Mouse (Mus musculus): ENCODE data around the gene Abhd17b.

The Abhd17b gene

GRCm38 (mm10) chr19:21731887-21732286 is 78.9 kb downstream of the Abhd17b start:
- DNase-seq (ENCODE audit: low spot score in 2 of 2), result no peak

DNA sequence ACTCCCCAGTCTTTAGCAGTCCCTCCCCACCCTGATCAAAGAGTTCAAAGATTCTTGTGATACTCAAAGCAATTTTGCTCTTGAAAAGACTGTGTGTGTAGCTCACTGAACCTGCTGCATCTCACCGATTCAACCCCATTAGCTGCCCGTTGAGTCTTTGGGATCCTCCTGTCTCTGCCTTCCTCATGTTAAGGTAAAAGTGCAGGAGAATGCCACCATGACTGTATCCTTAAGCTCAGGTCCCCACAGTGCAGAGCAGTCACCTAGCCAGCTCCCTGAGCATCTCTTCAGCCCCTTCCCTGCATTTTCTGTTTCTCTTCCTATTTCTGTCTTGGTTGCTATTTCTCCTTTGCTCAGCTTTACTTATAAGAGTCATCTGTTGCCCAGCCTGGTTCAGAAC is 80.2 kb downstream of the Abhd17b start:
- no peak for DNase-seq (ENCODE audit: low spot score in 2 of 2)

GRCm38 (mm10) chr19:21734112-21734511 is 81.1 kb downstream of the Abhd17b start:
- DNase-seq (ENCODE audit: low spot score in 2 of 2), result no peak

Measured in frontal cortex, postnatal 14 days (tissue).